Mouse (Mus musculus): Measurements from ENCODE around the gene Spice1.

Spice1 gene

DNA sequence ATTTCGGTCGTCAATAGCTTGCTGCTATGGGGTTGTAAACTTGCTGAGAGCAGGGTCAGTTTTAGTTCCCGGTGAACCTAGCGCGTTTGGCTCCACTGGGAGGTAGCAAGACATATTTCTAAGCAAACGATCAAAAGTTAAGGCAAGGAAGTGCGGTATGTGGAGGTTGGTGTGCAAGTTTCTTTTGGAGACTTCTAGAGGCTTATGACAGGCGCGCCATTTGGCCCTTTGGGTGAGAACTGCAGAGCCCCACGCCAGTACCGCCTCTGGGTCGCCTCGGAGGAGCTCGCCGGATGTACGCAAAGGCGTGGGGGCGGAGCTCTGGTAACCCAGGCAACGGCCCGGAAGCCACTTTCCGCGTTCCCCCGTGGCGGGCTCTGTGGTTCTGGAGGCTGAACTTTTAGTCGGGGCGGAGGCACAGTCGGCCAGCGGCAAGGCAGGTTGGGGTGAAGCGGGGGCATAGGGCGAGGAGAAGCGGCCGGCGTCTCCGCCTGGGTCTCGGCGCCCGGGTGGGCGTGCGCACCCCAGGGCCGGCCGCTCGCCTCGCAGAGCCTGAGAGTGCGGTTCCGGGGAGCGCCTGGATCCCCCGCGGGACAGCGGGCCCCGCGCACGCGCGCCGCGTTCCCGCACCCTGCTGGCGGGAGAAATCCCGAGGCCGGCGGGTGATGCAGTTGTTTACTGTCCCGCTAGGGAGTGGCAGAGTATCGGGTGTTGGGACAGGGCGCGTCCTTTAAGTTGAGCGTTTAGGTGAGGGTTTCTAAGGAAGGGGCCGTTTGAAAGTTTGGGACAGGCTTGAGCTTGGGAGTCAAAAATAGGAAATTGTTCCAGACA is at the start of gene Spice1:
Gene Spice1 (plus strand): TSS at position 51 of the 831 bp plus-strand sequence.
- WGBS = under 1% methylated on average over 67 of the region's 67 CpGs

DNA sequence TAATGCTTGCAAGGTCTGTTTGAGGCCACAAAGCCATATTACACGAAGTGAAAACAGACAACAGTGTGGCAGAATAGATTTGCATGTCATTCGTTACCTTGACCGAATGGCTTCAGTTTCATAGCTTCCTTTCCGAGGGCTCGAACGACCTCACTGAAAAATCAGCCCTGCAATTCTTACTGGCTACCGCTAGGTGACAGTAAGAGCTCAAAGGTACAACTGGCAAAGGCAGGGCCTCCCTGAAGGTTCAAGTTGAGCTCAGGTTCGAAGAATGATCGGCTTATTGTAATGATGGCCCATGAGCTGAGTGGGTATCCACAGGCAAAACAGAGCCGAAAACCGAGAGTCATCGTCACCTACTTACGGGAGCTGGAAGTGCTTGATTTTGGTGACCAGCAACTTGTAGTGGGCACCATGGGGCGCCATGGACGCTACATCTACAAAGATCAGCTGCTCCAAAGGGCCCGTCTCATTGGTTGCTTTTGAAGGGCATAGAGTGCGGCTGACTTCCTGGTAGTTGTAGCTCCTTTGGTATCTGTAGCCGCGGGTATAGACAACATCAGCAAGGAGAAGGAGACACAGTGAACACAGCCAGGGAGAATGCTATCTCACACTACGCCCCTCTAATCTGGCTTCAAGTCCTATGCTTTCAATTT is 47.4 kb upstream of the Spice1 start:
- WGBS = 81% methylated on average over 20 of the region's 20 CpGs

DNA sequence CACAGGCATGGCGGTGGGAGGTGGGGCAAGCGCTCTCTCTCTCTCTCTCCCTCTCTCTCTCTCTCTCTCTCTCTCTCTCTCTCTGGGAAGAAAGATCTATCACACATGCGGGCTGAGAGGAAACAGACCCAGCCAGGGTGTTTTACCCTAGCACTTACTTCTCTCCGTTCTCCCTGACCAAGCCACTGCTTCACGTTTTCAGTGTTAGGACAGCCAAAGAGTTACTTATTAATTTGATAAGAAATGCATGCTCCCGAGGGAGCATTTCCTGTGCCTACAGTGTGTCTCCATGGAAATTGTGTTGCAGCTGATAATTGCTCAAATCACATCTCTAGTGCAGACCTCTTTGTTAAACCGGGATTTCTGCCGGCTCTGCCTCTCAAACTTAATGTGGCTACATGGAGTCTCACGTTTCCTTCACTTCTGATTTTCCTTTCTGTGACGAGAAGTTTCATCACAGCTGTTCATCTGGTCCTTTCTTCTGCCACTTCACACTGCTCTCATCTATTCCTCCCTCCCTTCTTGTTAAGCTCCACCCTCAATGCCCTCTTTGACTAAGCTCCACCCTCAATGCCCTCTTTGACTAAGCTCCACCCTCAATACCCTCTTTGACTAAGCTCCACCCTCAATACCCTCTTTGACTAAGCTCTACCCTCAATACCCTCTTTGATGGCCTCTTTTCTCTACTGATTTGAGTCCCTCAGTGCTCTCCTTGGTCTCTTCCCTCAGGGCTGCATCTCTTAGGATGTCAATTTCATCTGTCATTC is 44.6 kb upstream of the Spice1 start:
- WGBS = 55% methylated on average over 10 of the region's 10 CpGs

DNA sequence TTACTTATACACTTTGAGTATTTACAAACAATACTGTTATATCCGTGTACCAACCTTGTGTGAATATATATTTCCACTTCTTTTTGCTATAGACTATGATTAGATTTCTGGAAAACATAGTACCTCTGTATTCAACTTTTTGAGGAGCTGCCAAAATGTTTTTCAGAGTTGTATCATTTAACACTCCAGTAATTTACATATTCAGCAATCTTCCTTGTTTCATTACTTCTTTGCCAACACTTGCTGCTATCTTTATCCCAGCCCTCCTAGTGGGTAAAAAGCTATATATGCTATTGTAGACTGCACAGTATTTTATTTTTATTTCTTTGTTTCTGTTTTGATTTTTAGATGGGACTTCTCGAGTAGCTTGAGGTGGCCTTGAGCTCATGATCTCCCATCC is 43.1 kb upstream of the Spice1 start:
- 45% methylated on average over 2 of the region's 2 CpGs for WGBS

DNA sequence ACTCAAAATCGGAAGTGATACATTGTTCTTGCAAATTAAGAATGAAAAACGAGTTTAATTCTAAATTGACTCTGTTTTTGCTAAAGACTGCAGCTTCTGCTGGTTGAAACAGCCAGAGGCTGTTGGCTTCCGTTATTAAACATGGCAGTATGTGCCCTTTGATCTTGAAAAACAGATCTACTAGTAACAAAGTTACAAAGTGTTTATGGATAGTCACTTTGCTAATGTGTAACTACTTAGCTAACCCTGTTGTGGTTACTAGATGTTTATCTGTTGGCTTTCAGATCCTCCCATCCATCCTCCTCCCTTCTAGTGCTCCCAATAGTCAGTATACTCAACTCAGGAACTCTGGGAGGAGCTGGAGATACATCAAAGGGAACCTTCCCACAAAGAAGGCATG is 41.3 kb upstream of the Spice1 start:
- WGBS = 64% methylated on average over 3 of the region's 3 CpGs

DNA sequence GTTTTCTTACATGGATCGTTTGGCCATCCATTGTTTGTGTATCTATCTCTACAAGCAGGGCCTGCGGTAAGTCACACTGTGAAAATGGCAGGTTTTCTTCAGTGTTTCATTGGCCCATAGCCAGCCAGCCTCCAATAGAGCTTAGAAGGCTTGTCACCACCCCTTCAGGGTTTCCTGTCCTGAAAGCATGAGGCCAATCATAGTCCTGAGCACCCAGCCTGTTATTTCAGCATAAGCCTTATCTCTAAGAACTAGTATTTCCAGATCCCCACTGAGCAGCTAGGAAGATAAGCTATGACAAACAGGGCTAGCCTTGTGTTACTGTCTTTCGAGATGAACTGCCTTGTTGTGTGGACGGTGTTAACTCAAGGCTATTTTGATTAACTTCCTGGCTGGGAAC is 33.5 kb upstream of the Spice1 start:
- 62% methylated on average over 4 of the region's 4 CpGs for WGBS

DNA sequence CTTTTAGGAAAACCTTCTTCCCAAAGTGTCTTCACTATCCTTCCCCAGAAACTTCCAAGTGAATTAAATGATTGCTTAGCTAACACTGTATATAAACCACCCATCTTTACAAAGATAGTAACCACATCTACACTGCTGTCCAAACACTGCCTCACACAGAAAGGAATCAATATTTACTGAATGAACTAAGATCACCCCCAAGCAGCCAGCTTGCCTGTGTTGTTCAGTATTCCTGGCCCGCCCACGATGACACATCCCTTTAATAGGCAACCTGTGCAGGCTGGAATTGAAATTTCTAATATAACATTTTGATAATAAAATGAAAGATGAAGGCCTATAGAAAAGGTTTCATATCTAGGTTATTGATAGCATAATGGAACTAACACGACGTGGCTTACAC is 30.6 kb upstream of the Spice1 start:
- 82% methylated on average over 4 of the region's 4 CpGs for WGBS

DNA sequence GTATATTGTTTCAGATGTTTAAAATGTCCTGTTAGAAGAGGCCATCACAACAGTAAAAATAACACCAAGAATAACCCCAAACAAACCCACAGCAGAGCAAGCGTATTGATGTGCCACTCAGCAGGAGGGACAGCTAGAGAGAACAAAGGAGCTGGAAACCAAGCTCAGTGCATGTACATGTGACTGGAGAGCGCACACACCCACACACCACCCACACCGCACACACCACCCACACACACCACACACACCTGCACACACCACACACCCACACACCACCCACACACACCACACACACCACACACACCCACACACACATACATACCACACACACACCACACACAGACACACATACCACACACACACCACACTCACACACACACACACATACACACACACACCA is 26.7 kb upstream of the Spice1 start:
- 58% methylated on average over 3 of the region's 3 CpGs for WGBS

DNA sequence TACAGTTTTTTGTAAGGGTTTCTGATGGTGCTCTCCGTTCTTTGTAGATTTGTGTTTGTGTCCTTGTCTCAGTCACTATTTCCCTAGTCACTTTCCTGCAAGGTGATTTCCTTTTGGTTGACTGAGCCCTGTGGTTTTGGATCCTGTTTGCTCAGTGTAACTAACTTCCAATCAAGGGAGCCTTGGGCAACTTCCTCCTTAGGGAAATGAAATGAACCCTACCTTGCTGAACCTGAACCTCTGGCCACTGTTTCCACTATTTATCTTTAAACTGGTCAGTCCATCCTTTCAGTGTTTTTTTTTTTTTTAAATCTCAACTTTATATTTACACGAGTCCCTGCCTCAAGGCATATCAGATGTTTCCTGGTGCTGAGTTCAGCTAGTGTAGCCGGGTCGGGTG is 18.3 kb upstream of the Spice1 start:
- WGBS = 77% methylated on average over 4 of the region's 4 CpGs

DNA sequence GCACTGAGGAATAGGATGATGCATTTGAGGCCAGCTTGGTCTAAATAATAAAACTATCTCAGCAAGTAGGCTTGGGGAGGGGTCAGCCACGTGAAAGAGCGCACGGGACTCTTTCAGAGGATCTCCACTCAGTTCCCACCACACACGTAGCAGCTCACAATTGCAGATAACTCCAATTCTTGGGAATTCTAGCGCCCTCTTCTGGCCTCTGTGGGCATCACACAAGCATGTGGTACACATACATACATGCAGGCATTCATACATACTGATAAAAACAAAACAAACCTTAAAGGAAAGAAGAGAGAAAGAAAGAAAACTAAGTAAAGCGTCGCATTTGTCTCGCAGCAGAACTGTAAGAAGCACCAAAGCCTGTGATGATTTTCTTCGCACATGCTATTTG is 16.3 kb upstream of the Spice1 start:
- WGBS = 69% methylated on average over 9 of the region's 9 CpGs

DNA sequence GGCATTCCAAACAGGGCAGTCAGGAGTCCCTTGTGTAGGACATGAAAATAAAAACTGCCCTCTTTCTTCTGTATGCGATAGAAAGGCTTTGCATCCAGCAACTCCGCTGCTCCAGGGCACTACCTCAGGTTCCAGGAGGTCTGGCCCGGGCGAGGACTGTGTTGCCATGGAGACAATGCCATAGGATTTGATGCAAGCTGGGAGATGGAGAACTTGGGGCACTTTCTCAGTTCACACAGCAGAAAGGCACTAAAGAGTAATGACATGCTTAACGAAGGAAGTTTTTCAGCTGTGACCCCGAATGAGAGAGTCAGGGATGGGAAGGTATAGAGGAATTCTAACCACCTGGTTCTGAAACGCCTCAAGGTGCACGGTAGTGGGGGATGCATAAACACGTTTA is 15.8 kb upstream of the Spice1 start:
- 36% methylated on average over 9 of the region's 9 CpGs for whole genome bisulfite sequencing

DNA sequence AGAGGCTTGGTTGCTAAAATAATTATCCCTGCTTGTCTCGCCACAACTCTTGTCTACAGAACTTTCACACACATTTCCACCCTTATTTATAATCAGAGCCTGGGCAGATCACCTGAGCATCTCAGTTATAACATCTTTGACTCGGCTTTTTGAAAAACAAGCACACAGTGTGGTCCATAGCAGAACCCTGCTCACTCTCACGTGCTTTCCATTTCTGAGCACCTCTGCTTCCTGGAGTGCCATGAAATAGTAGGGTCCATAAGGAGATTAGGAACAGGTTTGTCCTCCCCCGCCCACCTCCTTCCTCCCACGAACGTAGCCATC is 15.3 kb upstream of the Spice1 start:
- 18% methylated on average over 6 of the region's 6 CpGs for WGBS

DNA sequence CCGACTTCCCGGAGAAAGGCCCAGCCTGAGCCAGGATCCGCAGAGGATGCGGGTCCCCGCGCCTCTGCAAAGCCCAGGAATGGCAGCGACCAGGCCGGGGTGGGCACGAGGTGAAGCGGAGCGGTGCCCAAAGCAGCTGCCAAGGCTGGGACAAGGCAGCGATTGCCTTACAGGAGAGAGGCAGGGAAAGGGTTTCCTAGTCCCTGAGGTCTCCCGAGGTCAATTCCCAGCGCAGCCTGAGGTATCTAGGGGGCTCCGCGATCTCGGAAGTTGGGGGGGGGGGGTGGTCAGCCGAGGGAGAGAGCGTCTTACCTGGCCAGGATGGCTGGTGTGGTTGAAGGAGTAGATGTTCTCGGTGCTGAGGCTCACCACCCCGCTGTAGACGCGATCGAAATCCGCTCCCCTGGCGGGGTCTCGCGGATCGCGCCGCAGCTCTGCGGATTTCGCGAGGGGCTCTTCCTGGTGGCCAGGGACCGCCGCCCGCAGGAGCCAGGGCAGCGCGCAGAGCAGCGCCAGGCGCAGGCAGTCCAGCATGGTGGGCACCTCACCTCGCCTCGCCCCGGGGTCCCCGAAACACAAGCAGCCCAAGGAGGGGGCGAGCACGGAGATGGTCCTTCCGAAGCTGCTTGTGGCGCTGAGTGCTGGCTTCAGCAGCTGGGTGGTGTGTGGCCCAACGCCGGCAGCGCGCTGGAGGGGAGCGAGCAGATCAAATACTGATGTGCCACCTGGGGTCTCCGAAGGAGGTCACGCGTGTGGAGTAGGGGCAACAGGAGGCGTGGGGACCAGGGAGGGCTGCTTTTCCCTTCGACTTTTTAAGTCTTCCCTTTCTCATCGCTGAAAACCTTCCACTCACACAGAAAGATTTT is 14.7 kb upstream of the Spice1 start:
- WGBS = 2% methylated on average over 60 of the region's 60 CpGs

DNA sequence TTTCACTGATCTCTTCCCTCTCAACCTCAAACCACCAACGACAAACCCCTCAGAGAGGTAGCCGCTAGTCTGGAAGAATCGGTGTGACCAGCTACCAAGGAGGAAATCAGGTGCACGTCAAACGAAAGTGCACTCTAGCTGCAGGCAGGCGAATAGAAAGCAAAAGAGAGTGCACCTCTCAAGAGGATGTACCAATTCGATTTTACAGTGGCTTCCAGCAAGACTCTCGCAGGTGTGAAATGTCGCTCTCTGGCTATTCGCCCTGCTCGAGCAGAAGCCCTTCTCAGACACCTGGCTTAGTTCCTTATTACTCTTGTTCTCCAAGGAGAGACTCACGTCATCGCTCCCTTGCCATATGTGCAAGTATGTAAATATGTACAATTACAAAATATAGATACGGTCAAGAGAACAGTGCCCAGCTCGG is 14.0 kb upstream of the Spice1 start, which contains the start of gene Sidt1:
Gene Sidt1 (minus strand): TSS at position 336 of the 424 bp plus-strand sequence.
- 5% methylated on average over 15 of the region's 15 CpGs for WGBS

DNA sequence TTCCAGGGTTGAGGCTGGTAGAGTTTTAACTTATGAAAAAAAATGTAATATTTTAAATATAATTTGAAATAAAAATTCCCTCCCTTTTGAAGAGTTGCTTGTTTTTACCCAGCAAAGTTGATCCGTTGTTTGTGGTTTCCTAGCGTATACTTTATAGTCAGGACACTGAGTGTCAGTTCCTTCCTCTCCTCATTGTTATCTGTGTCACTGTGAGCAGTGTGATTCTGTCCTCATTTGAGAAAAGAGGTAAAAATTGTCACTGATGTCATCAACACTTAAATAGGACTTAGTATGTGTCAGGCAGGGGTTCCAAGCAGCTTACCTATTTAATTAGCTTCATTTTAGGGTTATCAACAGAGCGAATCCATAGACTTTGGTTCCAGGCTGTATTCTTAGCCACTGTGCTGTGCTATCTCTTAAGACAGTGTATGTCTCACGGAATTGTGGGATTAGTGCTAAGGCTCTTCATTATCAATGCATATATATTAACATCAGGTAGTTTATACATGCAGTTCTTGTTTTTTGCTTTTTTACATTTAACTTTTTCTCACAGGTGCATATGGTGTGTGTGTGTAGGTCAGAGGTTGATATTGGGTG is 3.0 kb downstream of the Spice1 start:
- WGBS = 89% methylated on average over 4 of the region's 4 CpGs

DNA sequence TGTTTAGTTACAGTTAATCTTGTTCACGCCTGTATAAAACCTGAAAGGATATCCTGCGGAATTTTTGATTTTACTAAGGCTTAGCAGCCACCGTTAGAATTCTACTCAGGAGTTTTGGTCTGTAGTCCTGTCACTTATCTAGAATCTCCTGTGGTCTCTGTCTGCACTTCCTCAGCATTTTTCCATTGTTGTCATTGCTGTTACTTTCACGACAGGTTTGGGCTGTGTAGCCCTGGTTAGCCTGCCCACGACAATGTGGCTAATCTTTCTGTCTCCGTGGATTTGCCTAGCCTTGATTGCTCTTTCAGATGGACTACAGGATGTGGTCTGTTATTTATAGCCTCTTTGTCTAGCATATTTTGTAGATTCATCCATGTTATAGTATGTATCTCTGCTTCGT is 9.4 kb downstream of the Spice1 start:
- 78% methylated on average over 7 of the region's 7 CpGs for WGBS

DNA sequence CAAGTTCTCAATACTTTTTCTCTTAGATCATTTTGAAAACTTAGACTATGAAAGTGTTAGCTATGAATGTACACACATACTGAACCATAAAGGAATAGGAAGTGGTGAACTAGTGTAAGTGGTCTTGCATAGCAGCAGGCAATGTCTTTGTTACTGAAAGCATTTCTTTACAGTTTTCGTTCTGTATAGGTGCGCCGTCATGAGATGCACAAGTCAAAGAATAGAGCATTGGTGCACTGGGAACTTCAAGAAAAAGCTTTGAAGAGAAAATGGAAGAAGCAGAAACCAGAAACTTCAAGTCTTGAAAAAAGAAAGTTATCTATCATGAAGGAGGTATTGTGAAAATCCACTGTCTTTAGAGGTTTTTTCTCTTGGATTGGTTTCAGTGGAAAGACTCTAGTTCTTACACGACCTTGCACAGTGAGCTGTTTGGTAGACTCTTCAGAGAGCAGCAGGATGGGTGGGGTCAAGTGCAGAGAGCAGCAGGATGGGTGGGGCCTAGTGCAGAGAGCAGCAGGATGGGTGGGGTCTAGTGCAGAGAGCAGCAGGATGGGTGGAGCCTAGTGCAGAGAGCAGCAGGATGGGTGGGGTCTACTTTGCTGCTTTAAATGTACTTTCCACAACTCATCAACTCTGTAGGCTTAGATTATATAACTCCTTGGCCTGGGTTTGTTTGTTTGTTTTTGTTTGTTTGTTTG is 10.8 kb downstream of the Spice1 start:
- 84% methylated on average over 4 of the region's 4 CpGs for WGBS

DNA sequence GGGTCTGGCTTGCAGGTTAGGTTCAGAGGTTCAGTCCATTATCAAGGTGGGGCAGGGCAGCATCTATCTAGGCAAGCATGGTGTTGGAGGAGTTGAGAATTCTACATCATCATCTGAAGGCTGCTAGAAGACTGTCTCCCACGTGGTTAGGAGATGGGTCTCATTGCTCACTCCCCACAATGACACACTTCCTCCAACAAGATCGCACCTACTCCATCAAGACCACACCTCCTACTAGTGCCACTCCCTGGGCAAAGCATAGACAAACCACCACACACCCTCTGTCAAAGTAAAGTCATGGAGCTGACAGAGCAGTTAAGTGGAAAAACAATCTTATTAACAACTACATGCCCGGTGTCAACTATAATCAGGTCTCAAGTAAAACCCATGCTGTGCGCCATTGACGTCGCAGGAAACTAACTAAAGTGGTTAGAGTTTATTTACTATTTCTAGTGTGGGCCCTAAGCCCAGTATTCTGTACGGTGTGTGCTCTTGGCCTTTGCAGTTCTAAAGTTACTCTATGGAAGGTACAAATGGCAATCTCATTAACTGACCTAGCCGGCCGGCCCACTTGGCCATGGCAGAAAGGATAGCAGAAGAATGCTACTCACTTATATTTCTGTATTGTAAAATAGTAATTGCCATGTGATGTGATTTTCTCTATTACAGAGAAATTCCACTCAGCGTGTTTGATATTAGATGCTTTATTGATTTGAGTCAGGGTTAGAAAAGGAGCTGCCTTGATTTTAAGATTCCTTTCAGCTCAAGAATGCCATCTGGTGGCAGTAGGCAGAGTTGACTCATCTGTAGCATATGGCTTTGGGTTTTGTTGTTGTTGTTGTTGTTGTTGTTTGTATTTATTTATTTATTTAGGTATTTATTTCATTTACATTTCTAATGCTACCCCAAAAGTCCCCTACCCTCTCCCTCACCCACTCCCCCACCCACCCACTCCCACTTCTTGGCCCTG is 15.3 kb downstream of the Spice1 start:
- WGBS = 80% methylated on average over 10 of the region's 10 CpGs

DNA sequence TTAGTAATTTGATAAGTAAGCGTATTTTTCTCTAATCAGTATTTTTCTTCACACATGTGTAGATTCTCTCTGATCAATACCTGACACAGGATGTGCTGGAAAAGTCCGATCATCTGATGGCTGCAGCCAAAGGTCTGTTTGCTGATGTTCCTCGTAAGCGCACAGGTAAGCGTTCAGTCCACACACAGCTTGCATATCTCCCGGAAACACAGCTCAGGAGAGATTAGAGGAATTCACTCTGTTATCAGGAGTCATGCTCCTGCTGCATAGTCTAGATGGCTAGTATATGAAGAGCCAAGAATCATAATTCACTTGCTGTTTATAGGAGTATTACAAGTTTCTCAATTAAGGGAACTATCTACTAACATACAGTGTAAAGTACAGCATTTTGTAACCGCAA is 18.6 kb downstream of the Spice1 start:
- 98% methylated on average over 7 of the region's 7 CpGs for WGBS
